Mouse (Mus musculus) liver, embryonic 14.5 days (tissue): ENCODE measurements at regions not wholly inside any gene's neighbourhood (a gene's known extent, or its start where the extent isn't known, plus 50 kb on each side); places are given as distances from the start of the nearest gene placed in this dataset.

Experiments used
- CTCF ChIP-seq: IDR thresholded peaks from 2 replicates; pipeline ENCODE4 v1.5.1; 2016; ENCODE audit warnings: antibody characterized with exemption, low read depth, control low read depth
- EP300 ChIP-seq: IDR thresholded peaks from 2 replicates; pipeline ENCODE4 v1.6.1; 2016; ENCODE audit warnings: antibody characterized with exemption, low read depth

- TF ChIP-seq CTCF, result no peak
- TF ChIP-seq EP300, result no peak
Measured at GRCm38 (mm10) chr3:56706038-56706437, 522.5 kb upstream of the Nbea start.
